Mouse (Mus musculus) olfactory bulb, adult 2 months (tissue): Measurements from ENCODE around the gene Lifr.

ENCODE experiments used
- CTCF ChIP-seq: fragments of 200-500 bp; IDR thresholded peaks from 2 replicates; pipeline ENCODE4 v1.5.1; 2012; ENCODE audit warnings: low read depth, mild to moderate bottlenecking, low read length, moderate library complexity; ENCODE audit not compliant: insufficient read depth
- POLR2A ChIP-seq: fragments of 200-500 bp; IDR thresholded peaks from 2 replicates; pipeline ENCODE4 v1.6.1; 2012; ENCODE audit warnings: mild to moderate bottlenecking, low read depth, low read length, moderate library complexity; ENCODE audit not compliant: insufficient read depth

DNA sequence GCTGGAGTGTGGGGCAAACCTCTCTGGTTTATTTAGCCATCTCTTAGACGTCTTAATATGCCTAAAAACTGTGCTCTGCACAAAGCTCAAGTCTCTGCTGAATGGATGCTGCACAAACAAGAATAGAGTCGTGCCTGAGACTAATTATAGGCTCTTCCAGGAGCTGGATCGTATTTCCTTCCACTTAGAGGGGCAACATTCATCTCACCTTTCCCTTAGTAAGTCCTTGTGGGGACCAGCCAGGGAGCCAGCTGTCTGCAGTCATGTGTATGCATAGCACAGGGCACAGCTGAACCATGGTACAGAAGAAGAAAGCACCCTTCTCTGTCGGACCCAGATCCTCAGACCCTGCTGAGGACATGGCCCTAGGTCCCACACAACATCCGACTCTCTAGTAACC lies 115.7 kb downstream of the Lifr start:
- TF ChIP-seq CTCF (no peak), POLR2A (no peak)
